Mouse (Mus musculus) adrenal gland, postnatal 25 days (tissue): ENCODE data around the gene Rpl22. TPM values are rescaled to one million over a fixed set of nuclear protein-coding genes. Genes with fewer than 3 reads are reported as not detected.

Source experiments
- DNase-seq: peaks from one replicate; pipeline ENCODE4 v3.0.0; 2021; ENCODE audit warnings: mixed read lengths
- total RNA-seq: library from RNA; stranded (reverse); gene quantifications from 2 replicates; pipeline ENCODE4 v1.2.3, GENCODE M21; 2021

Rpl22 gene
- total RNA-seq, 1 experiment from 2014 or later, result 458 TPM

DNA sequence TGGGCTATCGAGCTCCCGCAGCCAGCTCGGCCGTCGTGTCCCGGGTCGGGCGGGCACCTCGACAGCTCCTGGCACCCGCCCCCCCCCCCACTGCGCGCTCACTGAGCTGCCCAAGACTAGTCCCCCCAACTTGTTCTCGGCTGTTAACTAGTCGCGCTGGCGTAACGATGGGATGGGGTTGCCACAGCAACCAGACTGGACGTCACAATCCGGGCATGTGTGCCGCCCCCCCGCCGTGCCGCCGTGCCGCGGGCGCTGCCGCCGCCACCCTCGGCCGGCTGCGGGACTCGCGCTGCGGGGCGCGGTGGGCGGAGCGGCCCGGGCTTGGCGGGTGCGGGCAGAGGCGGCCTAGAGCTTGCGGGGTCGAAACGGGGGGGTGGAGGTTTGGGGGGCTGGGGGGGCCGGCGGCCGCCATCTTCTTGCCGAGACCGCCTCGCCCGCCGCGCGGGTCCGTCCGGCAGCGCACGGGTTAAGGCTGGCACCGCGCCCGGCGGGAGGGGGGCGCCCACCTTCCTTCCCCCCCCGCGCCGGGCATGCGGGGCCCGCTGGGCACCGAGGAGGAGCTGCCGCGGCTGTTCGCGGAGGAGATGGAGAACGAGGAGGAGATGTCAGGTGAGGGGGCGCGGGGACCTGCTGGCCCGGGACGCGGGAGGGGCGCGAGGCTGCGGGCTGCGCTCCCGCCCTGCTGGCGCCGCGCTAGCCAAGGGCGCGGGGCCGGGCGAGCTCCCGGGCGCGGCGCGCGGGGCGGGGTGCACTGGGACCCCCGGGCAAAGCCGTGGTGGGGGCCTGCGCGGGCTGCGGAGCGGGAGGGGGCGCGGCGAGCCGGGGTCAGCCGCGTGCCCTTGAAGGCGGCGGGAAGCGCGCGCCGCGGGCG lies 13.1 kb downstream of the Rpl22 start, which contains the start of gene Chd5:
Gene Chd5 (plus strand): TSS at position 233 of the 874 bp plus-strand sequence.
- no peak for DNase-seq

DNA sequence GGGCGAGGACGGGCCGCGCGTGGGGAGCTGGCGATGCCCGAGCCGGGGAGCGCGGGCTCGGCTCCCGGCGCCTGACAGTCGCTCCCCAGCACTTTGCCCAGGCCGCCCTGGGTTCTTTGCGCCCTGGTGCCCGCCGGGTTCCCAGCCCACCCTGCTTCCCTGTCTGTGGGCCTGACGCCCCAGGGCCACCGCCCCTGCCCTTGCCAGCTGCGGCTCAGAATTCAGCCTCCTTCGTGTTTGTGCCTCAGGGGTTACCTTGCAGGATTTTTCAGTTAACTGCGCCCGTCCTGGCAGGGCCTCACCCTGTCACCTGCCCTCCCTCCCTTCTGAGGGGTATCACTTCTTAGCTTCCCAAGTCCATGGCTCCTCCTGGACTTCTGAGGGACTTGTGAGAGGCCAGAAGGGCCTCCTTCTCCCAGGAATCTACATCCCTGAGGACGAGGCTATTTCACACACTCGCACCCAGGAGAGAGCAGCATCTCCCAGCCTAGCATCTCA lies 13.8 kb downstream of the Rpl22 start:
- no peak for DNase-seq

GRCm38 (mm10) chr4:152340584-152341284 lies 15.2 kb downstream of the Rpl22 start:
- DNase-seq, result no peak

GRCm38 (mm10) chr4:152343296-152343695 lies 17.8 kb downstream of the Rpl22 start:
- DNase-seq, result no peak

DNA sequence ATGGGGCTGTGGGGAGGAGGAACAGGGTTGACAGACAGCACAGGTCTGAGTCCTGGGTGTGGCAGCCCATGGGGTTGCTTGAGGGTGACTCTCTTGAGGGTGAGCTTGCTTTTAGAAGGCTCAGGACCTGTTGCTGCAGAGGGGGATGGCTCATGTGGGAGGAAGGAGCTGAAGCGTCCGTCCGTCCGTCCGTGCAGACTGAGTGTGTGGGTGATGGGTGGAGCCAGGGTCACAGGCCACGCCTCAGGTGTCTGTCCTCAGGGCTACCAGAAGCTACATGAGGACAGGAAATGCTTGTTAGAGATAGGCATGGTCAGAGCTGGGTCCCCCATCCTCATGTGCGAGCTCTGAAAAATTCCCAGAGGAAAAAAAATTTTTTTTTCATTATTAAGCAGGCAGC lies 19.1 kb downstream of the Rpl22 start:
- DNase-seq, result no peak

- DNase-seq, result peak; percentile 40
Measured at GRCm38 (mm10) chr4:152345120-152345889, 19.8 kb downstream of the Rpl22 start.

DNA sequence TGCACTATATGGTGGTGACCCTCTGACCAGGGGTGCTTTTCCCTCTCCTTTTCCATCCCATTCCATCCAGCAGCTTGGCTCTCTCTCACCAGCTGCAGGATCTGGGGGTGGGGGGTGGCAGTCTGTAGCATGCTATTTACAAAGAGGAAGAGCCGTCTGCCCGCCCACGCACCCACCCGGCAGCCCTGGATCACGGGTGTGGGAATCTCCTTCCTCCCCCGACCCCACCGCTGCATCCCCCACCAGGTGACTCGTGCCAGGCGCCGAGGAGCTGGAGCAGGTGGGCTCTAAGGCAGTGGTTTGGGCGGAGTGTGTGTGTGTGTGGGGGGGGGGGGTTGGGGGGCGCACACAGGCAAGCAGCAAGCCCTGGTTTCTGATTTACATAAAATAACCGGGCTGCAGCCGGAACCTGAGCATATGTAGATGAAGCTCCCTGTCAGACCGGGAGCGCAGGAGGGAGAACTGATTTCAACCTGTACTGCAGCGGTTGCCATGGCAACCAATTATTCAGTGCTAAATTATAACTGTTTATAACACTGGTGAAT lies 24.4 kb downstream of the Rpl22 start:
- no peak for DNase-seq

GRCm38 (mm10) chr4:152350722-152351421 lies 25.3 kb downstream of the Rpl22 start:
- no peak for DNase-seq

GRCm38 (mm10) chr4:152351422-152352305 lies 26.1 kb downstream of the Rpl22 start:
- no peak for DNase-seq

GRCm38 (mm10) chr4:152353886-152354637 lies 28.5 kb downstream of the Rpl22 start:
- no peak for DNase-seq

GRCm38 (mm10) chr4:152355672-152356071 lies 30.1 kb downstream of the Rpl22 start:
- DNase-seq, result no peak

DNA sequence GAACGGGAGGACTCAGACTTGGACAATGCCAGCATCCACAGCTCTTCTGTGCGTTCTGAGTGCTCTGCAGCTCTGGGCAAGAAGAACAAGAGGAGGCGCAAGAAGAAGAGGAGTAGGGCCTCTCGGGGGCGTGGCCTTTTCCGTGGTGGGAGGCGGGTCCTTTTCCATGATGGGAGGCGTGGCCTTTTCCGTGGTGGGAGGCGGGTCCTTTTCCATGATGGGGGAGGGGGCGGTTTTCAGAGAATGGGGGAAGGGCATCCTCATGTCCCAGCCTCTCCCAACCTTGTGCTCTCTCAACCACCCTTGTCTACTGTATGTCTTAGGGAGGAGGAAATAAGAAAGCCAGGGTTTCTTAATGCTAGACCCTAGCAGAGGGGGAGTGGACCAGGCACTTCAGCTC lies 34.2 kb downstream of the Rpl22 start:
- no peak for DNase-seq

DNA sequence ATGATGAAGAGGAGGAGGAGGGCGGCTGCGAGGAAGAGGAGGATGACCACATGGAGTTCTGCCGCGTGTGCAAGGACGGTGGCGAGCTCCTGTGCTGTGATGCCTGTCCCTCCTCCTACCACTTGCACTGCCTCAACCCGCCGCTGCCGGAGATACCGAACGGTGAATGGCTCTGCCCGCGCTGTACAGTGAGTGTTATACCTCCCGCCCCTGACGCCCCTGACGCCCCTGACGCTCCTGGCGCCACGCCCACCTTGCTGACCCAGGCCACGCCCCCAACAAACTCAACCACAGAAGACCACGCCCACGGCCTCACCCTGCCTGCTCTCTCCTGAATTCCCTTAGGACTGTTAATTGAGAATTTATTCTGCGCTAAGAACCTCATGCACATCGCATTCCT lies 35.3 kb downstream of the Rpl22 start:
- no peak for DNase-seq

DNA sequence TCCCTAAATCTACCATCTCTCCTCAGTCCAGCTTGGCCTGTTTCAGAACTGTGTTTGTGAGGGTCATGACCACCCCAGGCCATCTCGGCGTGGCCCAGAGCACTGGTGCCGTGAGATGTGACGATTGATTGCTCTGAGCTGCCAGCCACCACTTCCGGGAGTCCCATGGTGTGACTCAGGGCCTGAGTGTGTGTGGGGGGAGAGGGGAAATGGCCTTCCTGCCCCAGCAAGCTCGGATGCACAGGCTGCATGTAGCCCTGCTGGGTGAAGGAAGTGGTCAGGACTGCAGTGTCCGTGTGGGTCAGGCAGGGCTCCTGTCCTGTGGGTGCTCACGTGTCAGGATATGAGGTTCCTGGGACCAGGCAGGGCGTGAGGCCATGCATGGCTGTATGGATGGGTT lies 36.6 kb downstream of the Rpl22 start:
- no peak for DNase-seq

DNA sequence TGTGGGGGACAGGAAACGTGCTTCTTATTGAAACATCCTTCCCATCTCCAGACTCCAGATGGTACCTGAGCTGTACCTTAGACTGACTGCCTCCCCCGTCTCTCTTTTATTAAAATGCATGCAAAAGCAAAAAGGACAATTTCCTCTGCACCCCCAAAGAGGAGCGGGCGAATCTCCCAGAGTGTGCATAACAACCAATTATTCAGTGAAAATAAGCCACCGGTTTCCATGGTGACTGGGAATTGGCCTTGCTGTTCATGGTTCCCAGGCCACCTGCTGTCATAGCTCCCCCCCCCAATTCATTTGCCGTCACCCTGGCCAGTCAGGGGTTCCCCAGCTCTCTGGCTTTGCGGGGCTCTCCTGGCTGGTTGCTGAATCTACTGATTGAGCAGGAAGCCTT lies 39.7 kb downstream of the Rpl22 start:
- no peak for DNase-seq

- DNase-seq, result no peak
Measured at GRCm38 (mm10) chr4:152382528-152383252, 57.1 kb downstream of the Rpl22 start.
